Mouse (Mus musculus) MEL (cell line): ENCODE data around the gene Ryr2. TPM values are rescaled to one million over a fixed set of nuclear protein-coding genes. Genes with fewer than 3 reads are reported as not detected.

ENCODE experiments used
- DNase-seq: peaks from one replicate; pipeline ENCODE4 v3.0.0; 2011; ENCODE audit warnings: low read depth, low spot score
- H3K27ac ChIP-seq: 2 replicates; pipeline ENCODE4 v1.5.1; 2012; ENCODE audit warnings: low read depth, mild to moderate bottlenecking, control low read depth, low read length, moderate library complexity; ENCODE audit not compliant: control insufficient read depth
- H3K27me3 ChIP-seq, 2 experiments: fragments of 150-350 bp in 1 of 2; sonication (generic) in 1 of 2; 2 replicates each; pipeline ENCODE4 v1.6.1; 2012; ENCODE audit warnings: low read length in 2 of 2, mild to moderate bottlenecking in 2 of 2, improper control_type of control experiment in 1 of 2, moderate library complexity in 1 of 2; ENCODE audit not compliant: insufficient read depth in 2 of 2, control insufficient read depth in 1 of 2
- H3K36me3 ChIP-seq, 2 experiments: 2 replicates each; pipeline ENCODE4 v1.6.1; 2012 to 2014; ENCODE audit warnings: low read length in 2 of 2, improper control_type of control experiment in 1 of 2, inconsistent platforms in 1 of 2, mild to moderate bottlenecking in 1 of 2; ENCODE audit not compliant: insufficient read depth in 2 of 2, control insufficient read depth in 1 of 2
- H3K4me1 ChIP-seq, 2 experiments: fragments of 150-350 bp in 1 of 2; sonication (generic) in 1 of 2; 2 replicates each; pipeline ENCODE4 v1.6.1; 2012; ENCODE audit warnings: low read length in 2 of 2, improper control_type of control experiment in 1 of 2, mild to moderate bottlenecking in 1 of 2; ENCODE audit not compliant: insufficient read depth in 2 of 2, control insufficient read depth in 1 of 2
- H3K4me3 ChIP-seq, 2 experiments: fragments of 150-350 bp in 1 of 2; sonication (generic) in 1 of 2; 2 replicates each; pipeline ENCODE4 v1.5.1; 2012; ENCODE audit warnings: low read depth in 2 of 2, low read length in 2 of 2, mild to moderate bottlenecking in 2 of 2, moderate library complexity in 2 of 2, control low read depth in 1 of 2, improper control_type of control experiment in 1 of 2; ENCODE audit not compliant: control insufficient read depth in 1 of 2, insufficient read depth in 1 of 2
- H3K79me2 ChIP-seq: 2 replicates; pipeline ENCODE4 v1.6.1; 2012; ENCODE audit warnings: mild to moderate bottlenecking, low read length, moderate library complexity; ENCODE audit not compliant: control insufficient read depth, poor library complexity, insufficient read depth
- H3K9ac ChIP-seq: 2 replicates; pipeline ENCODE4 v1.6.1; 2012; ENCODE audit warnings: low read depth, mild to moderate bottlenecking, control low read depth, low read length, moderate library complexity; ENCODE audit not compliant: control insufficient read depth, poor library complexity, severe bottlenecking
- H3K9me3 ChIP-seq: fragments of 150-350 bp; sonication (generic); replicated peaks from 2 replicates; pipeline ENCODE4 v1.6.1; 2012; ENCODE audit warnings: mild to moderate bottlenecking, low read length, improper control_type of control experiment, moderate library complexity; ENCODE audit not compliant: insufficient read depth
- BHLHE40 ChIP-seq: IDR thresholded peaks from 2 replicates; pipeline ENCODE4 v1.6.1; 2012; ENCODE audit warnings: low read depth, mild to moderate bottlenecking, inconsistent platforms, low read length, improper control_type of control experiment, borderline replicate concordance
- CHD1 ChIP-seq: IDR thresholded peaks from 2 replicates; pipeline ENCODE4 v1.6.1; 2012; ENCODE audit warnings: low read depth, mild to moderate bottlenecking, inconsistent platforms, low read length, improper control_type of control experiment
- CTCF ChIP-seq, 3 experiments: IDR thresholded peaks in 2 of 3; conservative IDR thresholded peaks in 1 of 3; 2 replicates each; pipeline ENCODE4 v1.5.1; 2011 to 2012; ENCODE audit warnings: low read length in 3 of 3, low read depth in 2 of 3, mild to moderate bottlenecking in 2 of 3, improper control_type of control experiment in 1 of 3, inconsistent platforms in 1 of 3, mixed read lengths in 1 of 3, moderate library complexity in 1 of 3; ENCODE audit not compliant: control insufficient read depth in 1 of 3, insufficient read depth in 1 of 3, poor library complexity in 1 of 3, severe bottlenecking in 1 of 3
- EP300 ChIP-seq, 2 experiments: IDR thresholded peaks; 2 replicates each; pipeline ENCODE4 v1.6.1; 2011; ENCODE audit warnings: improper control_type of control experiment in 2 of 2, low read length in 2 of 2, low read depth in 1 of 2, mild to moderate bottlenecking in 1 of 2
- ETS1 ChIP-seq: IDR thresholded peaks from 2 replicates; pipeline ENCODE4 v1.6.1; 2012; ENCODE audit warnings: low read depth, mild to moderate bottlenecking, inconsistent platforms, low read length, improper control_type of control experiment, moderate library complexity
- GATA1 ChIP-seq: IDR thresholded peaks from 2 replicates; pipeline ENCODE4 v1.6.1; 2011; ENCODE audit warnings: low read depth, low read length, improper control_type of control experiment
- JUND ChIP-seq: IDR thresholded peaks from 2 replicates; pipeline ENCODE4 v1.6.1; 2011; ENCODE audit warnings: low read depth, mild to moderate bottlenecking, improper control_type of control experiment, low read length
- KAT2A ChIP-seq: conservative IDR thresholded peaks from 2 replicates; pipeline ENCODE4 v1.6.1; 2012; ENCODE audit warnings: low read depth, low read length, improper control_type of control experiment, inconsistent platforms
- MAFK ChIP-seq: IDR thresholded peaks from 2 replicates; pipeline ENCODE4 v1.6.1; 2011; ENCODE audit warnings: low read depth, mild to moderate bottlenecking, low read length, improper control_type of control experiment, borderline replicate concordance
- MEF2A ChIP-seq: IDR thresholded peaks from 2 replicates; pipeline ENCODE4 v1.6.1; 2014; ENCODE audit warnings: low read depth, mild to moderate bottlenecking, inconsistent platforms, low read length, improper control_type of control experiment; ENCODE audit not compliant: poor library complexity, insufficient replicate concordance, severe bottlenecking; ENCODE audit errors: extremely low read depth
- MYB ChIP-seq: IDR thresholded peaks from 2 replicates; pipeline ENCODE4 v1.6.1; 2011; ENCODE audit warnings: mild to moderate bottlenecking, low read depth, low read length, improper control_type of control experiment
- NELFE ChIP-seq: IDR thresholded peaks from 2 replicates; pipeline ENCODE4 v1.6.1; 2011; ENCODE audit warnings: low read depth, low read length, improper control_type of control experiment
- POLR2A ChIP-seq, 2 experiments: IDR thresholded peaks; 2 replicates each; pipeline ENCODE4 v1.6.1; 2011 to 2012; ENCODE audit warnings: low read length in 2 of 2, mild to moderate bottlenecking in 2 of 2, control low read depth in 1 of 2, improper control_type of control experiment in 1 of 2, low read depth in 1 of 2, moderate library complexity in 1 of 2; ENCODE audit not compliant: control insufficient read depth in 1 of 2, insufficient read depth in 1 of 2, poor library complexity in 1 of 2
- POLR2AphosphoS5 ChIP-seq: IDR thresholded peaks from 2 replicates; pipeline ENCODE4 v1.6.1; 2012; ENCODE audit warnings: low read depth, borderline replicate concordance, mild to moderate bottlenecking, inconsistent platforms, low read length, moderate library complexity, mixed read lengths
- RAD21 ChIP-seq: IDR thresholded peaks from 2 replicates; pipeline ENCODE4 v1.6.1; 2011; ENCODE audit warnings: mild to moderate bottlenecking, low read depth, low read length, improper control_type of control experiment
- SIN3A ChIP-seq: IDR thresholded peaks from 2 replicates; pipeline ENCODE4 v1.6.1; 2012; ENCODE audit warnings: low read length, improper control_type of control experiment, inconsistent platforms
- TAL1 ChIP-seq: IDR thresholded peaks from 2 replicates; pipeline ENCODE4 v1.6.1; 2012; ENCODE audit warnings: mild to moderate bottlenecking, inconsistent platforms, low read length, moderate library complexity, mixed read lengths
- TBP ChIP-seq: IDR thresholded peaks from 2 replicates; pipeline ENCODE4 v1.8.0; 2011; ENCODE audit warnings: low read depth, low read length, improper control_type of control experiment
- USF1 ChIP-seq: IDR thresholded peaks from 2 replicates; pipeline ENCODE4 v1.6.1; 2014; ENCODE audit warnings: low read depth, mild to moderate bottlenecking, inconsistent platforms, low read length, improper control_type of control experiment, moderate library complexity
- USF2 ChIP-seq, 2 experiments: IDR thresholded peaks; 2 replicates each; pipeline ENCODE4 v1.6.1; 2011 to 2012; ENCODE audit warnings: improper control_type of control experiment in 2 of 2, low read length in 2 of 2, borderline replicate concordance in 1 of 2, inconsistent platforms in 1 of 2, low read depth in 1 of 2, mild to moderate bottlenecking in 1 of 2; ENCODE audit not compliant: insufficient read depth in 1 of 2
- ZMIZ1 ChIP-seq: IDR thresholded peaks from 2 replicates; pipeline ENCODE4 v1.6.1; 2012; ENCODE audit warnings: low read depth, mild to moderate bottlenecking, inconsistent platforms, low read length, improper control_type of control experiment, moderate library complexity
- polyA plus RNA-seq, 2 experiments: library from polyadenylated mRNA; stranded (reverse) in 1 of 2; unstranded in 1 of 2; fragments of >175 nt in 1 of 2; fragments of >200 nt in 1 of 2; gene quantifications; 2 replicates each; pipeline versions ENCODE4 v1.2.1 to v1.2.4; 2012; ENCODE audit warnings: low replicate concordance in 2 of 2, low read depth in 1 of 2; ENCODE audit not compliant: insufficient read length in 2 of 2, insufficient read depth in 1 of 2, missing spikeins in 1 of 2
- total RNA-seq: library from RNA; depleted of rRNA; stranded (reverse); fragments of 300-350 nt; gene quantifications from 2 replicates; pipeline ENCODE4 v1.2.3, GENCODE M21; 2012

The Ryr2 gene
- total and polyA plus RNA-seq, 3 experiments, result 0.04 TPM; not detected in 2

DNA sequence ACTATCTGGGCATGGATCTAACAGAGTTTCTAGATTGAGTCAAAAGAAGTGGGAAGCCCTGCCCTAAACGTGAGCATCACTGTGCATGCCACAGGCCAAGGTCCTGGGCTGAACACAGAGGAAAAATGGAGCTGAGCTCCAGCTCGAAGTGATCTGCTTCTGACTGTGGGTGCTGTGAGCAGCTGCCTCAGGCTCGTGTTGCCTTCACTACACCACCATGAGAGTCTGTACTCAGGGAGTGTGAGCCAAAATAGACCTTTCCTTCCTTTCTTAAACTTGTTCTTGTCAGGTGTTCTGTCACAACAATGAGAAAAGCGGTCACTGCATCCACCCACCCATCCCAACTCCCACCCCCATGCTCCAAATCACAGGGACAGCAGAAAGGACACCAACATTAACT lies 27.2 kb downstream of the Ryr2 start:
- Histone ChIP-seq H3K4me3 (no peak overlapping the region), H3K79me2 (no peaks in the 10 kb centered on the region)
- TF ChIP-seq SIN3A (no peak), CTCF (IDR thresholded peaks at IDR 0.05 in 2 of 3, conservative IDR thresholded peaks at IDR 0.05 in 1 of 3; ENCODE audit: control insufficient read depth in 1 of 3, insufficient read depth in 1 of 3, low read depth in 2 of 3, low read length in 3 of 3, poor library complexity in 1 of 3, severe bottlenecking in 1 of 3) (no peak), TBP (no peak), EP300 (IDR thresholded peaks at IDR 0.05; ENCODE audit: low read depth in 1 of 2, low read length in 2 of 2) (no peak), POLR2AphosphoS5 (no peak), RAD21 (no peak), MYB (no peak), USF2 (IDR thresholded peaks at IDR 0.05; ENCODE audit: borderline replicate concordance in 1 of 2, insufficient read depth in 1 of 2, low read depth in 1 of 2, low read length in 2 of 2) (no peak), CHD1 (no peak), NELFE (no peak), USF1 (no peak), MAFK (no peak), MEF2A (no peak), GATA1 (no peak), JUND (no peak), POLR2A (IDR thresholded peaks at IDR 0.05; ENCODE audit: control insufficient read depth in 1 of 2, insufficient read depth in 1 of 2, low read depth in 1 of 2, low read length in 2 of 2, poor library complexity in 1 of 2) (no peak), BHLHE40 (no peak), ZMIZ1 (no peak)
- TF ChIP-seq, all 39 proteins: peak for 0
- Histone ChIP-seq H3K4me1 (no peaks in the 10 kb centered on the region), H3K27ac (no peak overlapping the region), H3K9me3 (no peaks in the 10 kb centered on the region), H3K27me3 (no peaks in the 10 kb centered on the region), H3K36me3 (no peaks in the 10 kb centered on the region), H3K9ac (no peak overlapping the region)
- no peak for DNase-seq

DNA sequence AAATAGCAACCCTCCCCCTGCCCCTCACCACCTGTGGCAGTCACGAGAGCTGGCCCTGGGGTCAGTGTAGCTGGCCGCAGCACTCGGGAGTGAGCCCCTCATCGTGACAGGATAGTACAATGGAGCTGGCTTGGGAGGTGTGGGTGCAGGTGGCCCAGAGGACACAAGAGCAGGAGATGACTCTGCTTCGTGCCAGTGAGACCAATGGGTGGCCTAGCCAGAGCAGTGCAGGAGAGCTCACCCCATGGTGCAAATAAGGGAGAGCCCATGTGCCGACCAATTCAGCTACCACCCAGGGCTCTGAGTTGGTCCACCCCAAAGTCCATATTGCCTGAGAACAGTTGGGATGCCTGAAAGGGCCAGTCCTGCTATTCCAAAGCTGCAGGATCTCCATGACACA lies 31.8 kb downstream of the Ryr2 start:
- TF ChIP-seq TAL1 (no peak), KAT2A (no peak), ETS1 (no peak), USF1 (no peak)

More for the DNA sequence above, 31.8 kb downstream of the Ryr2 start:
- Histone ChIP-seq H3K9me3 (no peaks in the 10 kb centered on the region), H3K4me1 (no peaks in the 10 kb centered on the region), H3K27me3 (no peaks in the 10 kb centered on the region), H3K79me2 (no peaks in the 10 kb centered on the region), H3K27ac (no peak overlapping the region), H3K36me3 (no peaks in the 10 kb centered on the region), H3K9ac (no peak overlapping the region), H3K4me3 (no peak overlapping the region)
- no peak for DNase-seq
